Mouse (Mus musculus): ENCODE results near the gene Mgat5. TPM values are rescaled to one million over a fixed set of nuclear protein-coding genes. Genes with fewer than 3 reads are reported as not detected.

Mgat5 gene
- polyA plus RNA-seq, 1 experiment from 2014 or later: 16.3 TPM

DNA sequence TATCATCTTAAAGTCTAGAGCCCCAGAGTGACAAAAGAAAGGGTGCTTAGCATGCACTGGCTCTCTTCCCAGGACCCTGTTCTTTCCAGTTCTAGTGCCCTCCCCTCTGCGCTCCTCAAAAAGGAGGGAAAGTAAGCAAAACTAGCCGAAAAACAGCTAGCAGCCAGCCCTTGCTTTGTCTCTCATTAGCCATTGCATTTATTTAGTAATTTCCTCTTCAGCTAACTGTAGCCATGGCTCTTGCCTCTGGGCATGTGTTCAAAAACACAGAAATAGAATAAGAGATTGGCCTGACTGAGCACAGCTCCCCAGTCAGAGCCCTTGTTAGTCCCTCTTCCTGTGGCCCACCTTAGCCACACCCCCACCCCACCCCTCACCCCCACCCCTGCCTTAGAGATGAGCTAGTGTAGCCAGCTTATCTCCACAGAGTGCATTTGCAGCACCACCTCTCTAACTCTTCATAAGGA is 204.2 kb downstream of the Mgat5 start:
- Histone ChIP-seq H3K4me3 (replicated peaks; ENCODE audit: low read length) (no peak overlapping the region), H3K9ac (no peak overlapping the region), H3K9me3 (ENCODE audit: control insufficient read depth, low read length) (no peaks in the 10 kb centered on the region), H3K27me3 (ENCODE audit: control insufficient read depth, insufficient read depth, low read length) (no peaks in the 10 kb centered on the region), H3K4me1 (replicated peaks; ENCODE audit: control insufficient read depth, insufficient read depth, low read length) (no peaks in the 10 kb centered on the region), H3K4me2 (replicated peaks) (no peak overlapping the region), H3K36me3 (replicated peaks; ENCODE audit: control insufficient read depth, insufficient read depth) (peaks cover 20% of the 10 kb centered on the region), H3K27ac (0 out of 2 replicates have a peak overlapping the region, but pooled peaks have one; percentile 3)
- DNase-seq (ENCODE audit: low spot score) (no peak), ATAC-seq (ENCODE audit: low FRiP score) (peak; percentile 79; the same call in 1 of the 2 replicates)
- WGBS: 61% methylated on average over 2 of the region's 2 CpGs

DNA sequence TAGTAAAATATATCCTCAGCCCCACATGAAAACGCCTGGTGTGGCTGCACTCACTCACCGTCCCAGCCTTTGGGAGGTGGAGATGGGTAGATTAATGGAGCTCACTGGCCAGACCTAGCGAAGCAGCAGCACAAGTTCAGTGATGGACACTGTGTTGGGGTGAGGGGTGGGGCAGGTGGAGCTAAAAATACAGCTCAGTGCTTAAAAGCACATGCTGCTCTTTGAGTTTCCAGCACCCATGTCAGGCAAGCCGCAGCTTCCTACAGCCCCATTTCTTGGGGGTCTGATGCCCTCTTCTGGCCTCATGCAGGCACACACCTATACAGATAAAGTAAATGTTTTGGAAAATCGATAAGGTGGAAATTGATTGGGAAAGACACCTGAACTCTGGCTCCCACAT is 204.7 kb downstream of the Mgat5 start:
- Histone ChIP-seq H3K9me3 (ENCODE audit: control insufficient read depth, low read length) (no peaks in the 10 kb centered on the region), H3K27ac (0 out of 2 replicates have a peak overlapping the region, but pooled peaks have one; percentile 3), H3K4me1 (replicated peaks; ENCODE audit: control insufficient read depth, insufficient read depth, low read length) (no peaks in the 10 kb centered on the region), H3K4me3 (replicated peaks; ENCODE audit: low read length) (no peak overlapping the region), H3K4me2 (replicated peaks) (no peak overlapping the region), H3K27me3 (ENCODE audit: control insufficient read depth, insufficient read depth, low read length) (no peaks in the 10 kb centered on the region), H3K9ac (no peak overlapping the region), H3K36me3 (replicated peaks; ENCODE audit: control insufficient read depth, insufficient read depth) (peaks cover 24% of the 10 kb centered on the region)
- DNase-seq (ENCODE audit: low spot score) (no peak), ATAC-seq (ENCODE audit: low FRiP score) (0 out of 2 replicates have a peak, but pooled peaks have one; percentile 5)
- 46% methylated on average over 5 of the region's 5 CpGs for WGBS

DNA sequence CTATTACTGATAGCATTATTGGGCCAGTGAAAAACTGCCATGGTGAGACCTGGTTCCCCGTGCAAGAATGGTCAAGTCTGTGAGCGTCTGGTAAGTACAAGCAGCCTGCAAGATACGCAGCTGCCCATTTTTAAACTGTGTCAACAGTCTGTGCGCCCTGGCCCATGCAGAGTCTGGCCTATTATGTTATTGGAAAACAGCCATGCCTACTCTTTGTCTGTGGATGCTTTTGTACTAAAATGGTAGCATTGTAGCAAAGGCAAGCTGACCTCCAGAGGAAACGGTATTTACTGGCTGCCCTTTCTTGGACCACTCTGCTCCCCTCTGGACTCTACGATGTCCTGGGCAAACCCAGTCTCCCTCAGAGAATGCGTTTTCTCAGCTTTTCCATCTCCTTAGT is 209.7 kb downstream of the Mgat5 start:
- Histone ChIP-seq H3K4me2 (replicated peaks) (no peak overlapping the region), H3K9me3 (ENCODE audit: control insufficient read depth, low read length) (no peaks in the 10 kb centered on the region), H3K9ac (no peak overlapping the region), H3K27ac (peak overlapping the region; percentile 51; the same call in 1 of the 2 replicates), H3K36me3 (replicated peaks; ENCODE audit: control insufficient read depth, insufficient read depth) (peaks cover 28% of the 10 kb centered on the region), H3K4me1 (replicated peaks; ENCODE audit: control insufficient read depth, insufficient read depth, low read length) (no peaks in the 10 kb centered on the region; the same call in 1 of the 2 replicates), H3K4me3 (replicated peaks; ENCODE audit: low read length) (no peak overlapping the region), H3K27me3 (ENCODE audit: control insufficient read depth, insufficient read depth, low read length) (no peaks in the 10 kb centered on the region)
- DNase-seq (ENCODE audit: low spot score) (no peak), ATAC-seq (ENCODE audit: low FRiP score) (peak; percentile 57; the same call in 1 of the 2 replicates)
- 30% methylated on average over 7 of the region's 7 CpGs for WGBS

DNA sequence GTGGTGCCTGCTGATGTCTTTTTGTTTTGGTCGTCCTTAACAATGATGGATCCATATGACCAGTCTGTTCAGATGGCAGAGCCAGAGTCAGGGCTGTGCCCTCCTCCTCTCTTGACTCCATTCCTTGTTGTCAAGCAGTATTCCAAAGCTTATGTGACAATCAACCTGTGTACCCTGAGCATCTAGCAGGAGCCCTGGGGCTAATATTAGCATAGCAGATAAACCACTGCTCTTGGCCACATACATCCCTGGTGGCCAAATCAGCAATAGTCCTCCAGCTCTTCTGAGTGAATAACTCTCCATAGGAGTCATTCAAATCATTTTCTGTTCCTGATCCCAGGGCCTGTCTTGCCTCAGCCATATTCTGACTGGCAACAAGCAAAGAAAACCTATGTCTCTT is 211.1 kb downstream of the Mgat5 start:
- ATAC-seq (ENCODE audit: low FRiP score) (no peak), DNase-seq (ENCODE audit: low spot score) (no peak)
- Histone ChIP-seq H3K9me3 (ENCODE audit: control insufficient read depth, low read length) (no peaks in the 10 kb centered on the region), H3K4me1 (replicated peaks; ENCODE audit: control insufficient read depth, insufficient read depth, low read length) (peaks cover 8% of the 10 kb centered on the region; the same call in 1 of the 2 replicates), H3K27ac (no peak overlapping the region), H3K4me2 (replicated peaks) (no peak overlapping the region), H3K36me3 (replicated peaks; ENCODE audit: control insufficient read depth, insufficient read depth) (peaks cover 28% of the 10 kb centered on the region), H3K4me3 (replicated peaks; ENCODE audit: low read length) (no peak overlapping the region), H3K9ac (no peak overlapping the region), H3K27me3 (ENCODE audit: control insufficient read depth, insufficient read depth, low read length) (no peaks in the 10 kb centered on the region)
- 75% methylated on average over 1 of the region's 1 CpGs for WGBS

DNA sequence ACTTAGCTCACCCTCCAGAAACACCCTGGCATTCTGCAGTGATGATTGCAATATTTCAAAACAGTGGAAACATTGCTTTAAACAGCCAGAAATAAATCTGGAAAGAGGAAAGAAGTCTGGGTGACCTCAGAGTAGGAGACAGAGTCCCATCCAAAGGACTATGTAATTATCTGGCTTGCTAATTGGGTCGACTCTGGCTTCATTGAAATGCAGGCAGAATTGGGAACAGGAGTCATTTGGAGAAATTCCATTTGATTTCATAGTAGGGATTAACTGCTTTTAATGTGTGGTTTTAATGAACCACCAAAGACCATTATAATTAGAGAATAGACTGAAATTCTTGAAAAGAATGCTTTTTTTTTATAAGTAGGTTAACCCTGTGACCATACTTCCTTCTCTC is 212.2 kb downstream of the Mgat5 start:
- no peak overlapping the region for H3K4me3 ChIP-seq (replicated peaks; ENCODE audit: low read length)
- no peaks in the 10 kb centered on the region for H3K27me3 ChIP-seq (ENCODE audit: control insufficient read depth, insufficient read depth, low read length)
- peaks cover 26% of the 10 kb centered on the region for H3K36me3 ChIP-seq (replicated peaks; ENCODE audit: control insufficient read depth, insufficient read depth)
- DNase-seq (ENCODE audit: low spot score) (no peak), ATAC-seq (ENCODE audit: low FRiP score) (no peak)
- H3K9ac ChIP-seq: no peak overlapping the region
- H3K4me2 ChIP-seq (replicated peaks): no peak overlapping the region
- no peak overlapping the region for H3K27ac ChIP-seq
- H3K9me3 ChIP-seq (ENCODE audit: control insufficient read depth, low read length): no peaks in the 10 kb centered on the region
- peaks cover 10% of the 10 kb centered on the region; the same call in 1 of the 2 replicates for H3K4me1 ChIP-seq (replicated peaks; ENCODE audit: control insufficient read depth, insufficient read depth, low read length)
- WGBS: 84% methylated on average over 1 of the region's 1 CpGs

DNA sequence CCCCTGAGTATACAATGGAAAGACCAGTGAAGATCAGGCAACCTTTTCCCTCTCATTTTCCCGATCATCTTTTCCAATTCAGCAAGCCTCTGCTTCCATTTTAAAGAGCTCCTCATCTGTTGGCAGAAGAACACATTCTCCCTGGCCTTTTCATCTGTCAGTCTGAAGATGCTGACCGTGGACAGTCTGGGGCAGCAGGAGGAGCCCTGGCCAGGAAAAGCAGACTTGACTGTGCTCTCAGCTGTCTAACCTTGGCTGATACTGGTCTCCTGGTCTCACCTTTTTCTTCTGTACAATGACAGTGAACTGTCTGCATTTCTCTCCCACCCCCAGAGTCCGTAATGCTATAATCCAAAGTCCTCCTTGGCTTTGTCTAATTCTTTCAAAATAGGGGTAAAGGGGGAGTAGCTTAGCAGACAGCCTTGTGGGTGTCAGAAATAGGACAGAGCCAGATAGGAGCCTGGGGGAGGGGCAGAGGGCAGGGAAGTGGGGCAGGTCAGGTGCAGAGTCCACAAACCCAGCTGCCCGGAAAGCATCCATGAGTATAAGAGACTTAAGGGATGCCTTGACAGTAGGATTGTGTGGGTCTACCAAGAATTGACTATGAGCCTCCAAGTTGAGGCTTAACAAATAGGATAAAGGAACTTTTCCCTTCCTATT is 214.2 kb downstream of the Mgat5 start:
- DNase-seq (ENCODE audit: low spot score) (no peak), ATAC-seq (ENCODE audit: low FRiP score) (no peak)
- Histone ChIP-seq H3K9me3 (ENCODE audit: control insufficient read depth, low read length) (no peaks in the 10 kb centered on the region), H3K4me3 (replicated peaks; ENCODE audit: low read length) (no peak overlapping the region), H3K27ac (no peak overlapping the region), H3K9ac (no peak overlapping the region), H3K27me3 (ENCODE audit: control insufficient read depth, insufficient read depth, low read length) (no peaks in the 10 kb centered on the region), H3K4me1 (replicated peaks; ENCODE audit: control insufficient read depth, insufficient read depth, low read length) (peaks cover 12% of the 10 kb centered on the region; the same call in 1 of the 2 replicates), H3K4me2 (replicated peaks) (no peak overlapping the region), H3K36me3 (replicated peaks; ENCODE audit: control insufficient read depth, insufficient read depth) (peaks cover 8% of the 10 kb centered on the region; the same call in 1 of the 2 replicates)
- WGBS: 64% methylated on average over 4 of the region's 4 CpGs

DNA sequence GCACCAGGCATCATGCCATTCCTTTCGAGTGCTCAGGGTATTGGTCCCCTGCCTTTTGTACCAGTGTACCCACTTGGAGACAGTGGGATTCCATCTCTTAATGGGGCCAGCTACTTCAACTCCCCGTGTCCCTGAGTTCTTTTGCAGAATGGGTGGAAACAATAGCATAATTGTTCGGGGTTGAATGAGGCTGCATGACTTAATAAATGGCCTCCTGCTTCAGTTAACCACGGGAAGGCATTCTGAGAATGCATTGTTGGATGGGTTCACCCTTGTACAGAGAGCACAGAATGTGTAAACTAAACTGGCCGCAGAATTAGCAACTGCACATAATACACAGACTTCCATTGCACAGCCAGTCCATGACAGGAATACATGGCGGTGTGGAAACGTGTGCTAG is 214.8 kb downstream of the Mgat5 start:
- 25% methylated on average over 7 of the region's 7 CpGs for WGBS
- DNase-seq (ENCODE audit: low spot score) (no peak), ATAC-seq (ENCODE audit: low FRiP score) (peak; percentile 15; the same call in 1 of the 2 replicates)
- peaks cover 4% of the 10 kb centered on the region; the same call in 1 of the 2 replicates for H3K36me3 ChIP-seq (replicated peaks; ENCODE audit: control insufficient read depth, insufficient read depth)
- no peaks in the 10 kb centered on the region for H3K27me3 ChIP-seq (ENCODE audit: control insufficient read depth, insufficient read depth, low read length)
- H3K4me1 ChIP-seq (replicated peaks; ENCODE audit: control insufficient read depth, insufficient read depth, low read length): peaks cover 16% of the 10 kb centered on the region; the same call in 1 of the 2 replicates
- no peak overlapping the region for H3K4me2 ChIP-seq (replicated peaks)
- no peak overlapping the region for H3K4me3 ChIP-seq (replicated peaks; ENCODE audit: low read length)
- no peak overlapping the region for H3K9ac ChIP-seq
- no peaks in the 10 kb centered on the region for H3K9me3 ChIP-seq (ENCODE audit: control insufficient read depth, low read length)
- H3K27ac ChIP-seq: no peak overlapping the region

DNA sequence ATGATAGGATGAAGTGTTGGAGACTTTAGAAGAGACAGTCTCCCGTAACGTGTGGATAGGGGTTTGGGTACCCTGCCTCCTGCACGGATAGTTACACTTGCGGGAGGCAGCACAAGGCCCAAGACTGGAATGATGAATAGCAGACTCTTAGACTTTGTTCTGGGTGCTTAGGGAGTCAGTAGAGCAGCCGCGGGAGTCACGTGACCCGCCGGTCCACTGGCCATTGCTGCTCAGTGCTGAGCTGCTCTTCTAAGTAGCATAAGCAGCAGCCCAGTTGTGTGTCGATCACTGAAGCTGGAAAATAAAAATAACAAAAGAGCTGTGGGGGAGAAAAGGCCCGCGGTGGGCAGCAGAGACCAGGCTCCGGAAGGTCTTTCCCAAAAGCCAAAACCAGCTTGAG is 215.6 kb downstream of the Mgat5 start:
- peak; percentile 66; the same call in 1 of the 2 replicates for ATAC-seq (ENCODE audit: low FRiP score)
- DNase-seq (ENCODE audit: low spot score): no peak
- H3K27ac ChIP-seq: no peak overlapping the region
- WGBS: 28% methylated on average over 13 of the region's 13 CpGs
- H3K9me3 ChIP-seq (ENCODE audit: control insufficient read depth, low read length): no peaks in the 10 kb centered on the region
- H3K4me3 ChIP-seq (replicated peaks; ENCODE audit: low read length): no peak overlapping the region
- no peak overlapping the region for H3K9ac ChIP-seq
- H3K27me3 ChIP-seq (ENCODE audit: control insufficient read depth, insufficient read depth, low read length): no peaks in the 10 kb centered on the region
- H3K4me1 ChIP-seq (replicated peaks; ENCODE audit: control insufficient read depth, insufficient read depth, low read length): peaks cover 18% of the 10 kb centered on the region; the same call in 1 of the 2 replicates
- peaks cover 3% of the 10 kb centered on the region; the same call in 1 of the 2 replicates for H3K36me3 ChIP-seq (replicated peaks; ENCODE audit: control insufficient read depth, insufficient read depth)
- H3K4me2 ChIP-seq (replicated peaks): peak overlapping the region; percentile 11; the same call in 1 of the 2 replicates

DNA sequence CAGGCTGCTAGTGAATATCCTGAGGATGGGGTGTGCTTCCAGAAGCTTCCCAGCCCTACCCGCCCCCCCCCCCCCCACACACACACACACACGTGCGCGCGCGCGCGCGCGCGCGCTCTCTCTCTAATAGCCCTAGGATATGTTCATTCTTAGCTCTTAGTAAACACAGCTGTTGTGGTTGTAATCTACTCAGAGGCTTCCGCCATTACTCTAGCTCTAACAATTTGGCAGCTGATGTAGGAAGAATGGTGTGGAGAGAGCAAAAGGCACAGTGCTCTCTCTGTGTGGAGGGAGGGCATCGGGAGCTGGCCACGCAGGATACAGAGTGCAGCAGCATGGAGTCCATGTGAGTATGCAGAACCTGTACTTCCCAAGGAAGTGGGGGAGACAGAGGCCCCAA is 216.0 kb downstream of the Mgat5 start:
- Histone ChIP-seq H3K27ac (no peak overlapping the region), H3K36me3 (replicated peaks; ENCODE audit: control insufficient read depth, insufficient read depth) (peaks cover 3% of the 10 kb centered on the region; the same call in 1 of the 2 replicates), H3K4me2 (replicated peaks) (peak overlapping the region; percentile 11; the same call in 1 of the 2 replicates), H3K9ac (no peak overlapping the region), H3K4me3 (replicated peaks; ENCODE audit: low read length) (no peak overlapping the region), H3K9me3 (ENCODE audit: control insufficient read depth, low read length) (no peaks in the 10 kb centered on the region), H3K4me1 (replicated peaks; ENCODE audit: control insufficient read depth, insufficient read depth, low read length) (peaks cover 18% of the 10 kb centered on the region; the same call in 1 of the 2 replicates), H3K27me3 (ENCODE audit: control insufficient read depth, insufficient read depth, low read length) (no peaks in the 10 kb centered on the region)
- 50% methylated on average over 14 of the region's 15 CpGs for WGBS
- DNase-seq (ENCODE audit: low spot score) (no peak), ATAC-seq (ENCODE audit: low FRiP score) (0 out of 2 replicates have a peak, but pooled peaks have one; percentile 9)

Measured in hindbrain, embryonic 14.5 days (tissue).